Mouse (Mus musculus) adrenal gland, adult 18-20 months (tissue): ENCODE results near the gene Ola1. TPM values are rescaled to one million over a fixed set of nuclear protein-coding genes. Genes with fewer than 3 reads are reported as not detected.

ENCODE experiments used
- DNase-seq, 2 experiments: peaks; one replicate each; pipeline ENCODE4 v3.0.0; 2021 to 2022; ENCODE audit warnings: low spot score in 2 of 2
- long read RNA-seq, 2 experiments: library from polyadenylated mRNA; stranded (forward); transcript quantifications; one replicate each; pipeline ENCODE4 v2.0.0; 2021
- total RNA-seq, 2 experiments: library from RNA; stranded (reverse); gene quantifications; 1 replicate in 1 of 2; 2 replicates in 1 of 2; pipeline ENCODE4 v1.2.3; 2021

The Ola1 gene
- total RNA-seq, result 10 to 100 TPM; 48.1 to 54.0 TPM
- long read RNA-seq, experiment 1, transcript Ola1-201 (11 exons, 2,175 nt), result major isoform, 20 of 21 reads
- long read RNA-seq, experiment 1, partial matches to known transcripts, result 0 of 21 reads
- long read RNA-seq, experiment 1, other reads (novel, unspliced or antisense), result 1 of 21 reads
- long read RNA-seq, experiment 2, transcript Ola1-201 (11 exons, 2,175 nt), result major isoform, 42 of 51 reads
- long read RNA-seq, experiment 2, partial matches to known transcripts, result 9 of 51 reads
- long read RNA-seq, experiment 2, other reads (novel, unspliced or antisense), result 0 of 51 reads

DNA sequence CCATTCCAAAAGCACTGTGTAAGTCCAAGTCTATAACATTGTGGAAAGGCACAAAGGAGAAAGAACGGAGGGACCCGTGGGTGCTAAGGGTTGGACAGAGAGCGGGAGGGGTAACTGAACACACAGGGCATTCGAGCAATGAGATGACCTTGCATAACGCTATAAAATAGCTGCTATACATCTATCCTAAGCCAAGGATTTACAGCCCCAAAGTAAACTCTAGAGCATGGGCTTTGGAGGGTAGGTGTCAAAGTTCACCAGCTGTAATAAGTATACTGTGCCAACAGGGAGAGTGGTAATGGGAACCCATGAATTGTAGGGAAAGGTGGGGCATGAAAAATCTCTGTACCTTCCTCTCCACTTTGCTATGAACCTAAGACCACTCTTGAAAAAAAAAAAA, at the start of gene Ola1:
TSS of gene Ola1 (minus strand) at position 12 of the 400 bp plus-strand sequence.
- DNase-seq, result no peak

DNA sequence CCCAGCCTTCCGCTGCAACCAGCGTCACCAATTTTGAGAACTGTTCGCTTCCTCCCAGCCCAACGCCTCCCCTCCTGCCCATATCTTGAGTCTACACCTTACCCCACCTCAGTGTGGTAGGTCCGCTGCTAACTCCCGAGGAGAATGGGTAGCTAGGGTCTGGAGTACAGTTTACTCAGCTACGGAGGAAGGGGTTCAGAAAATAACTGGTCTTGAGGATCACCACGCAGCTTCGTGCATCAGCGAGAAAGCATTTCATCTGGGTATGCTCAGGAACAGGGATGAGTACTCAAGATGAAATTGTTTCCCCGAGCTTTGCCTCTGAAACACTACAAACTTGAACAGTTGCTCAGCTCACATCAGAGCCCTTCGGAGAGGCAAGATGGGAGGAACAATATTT, 49.6 kb upstream of the Ola1 start:
- no peak for DNase-seq

DNA sequence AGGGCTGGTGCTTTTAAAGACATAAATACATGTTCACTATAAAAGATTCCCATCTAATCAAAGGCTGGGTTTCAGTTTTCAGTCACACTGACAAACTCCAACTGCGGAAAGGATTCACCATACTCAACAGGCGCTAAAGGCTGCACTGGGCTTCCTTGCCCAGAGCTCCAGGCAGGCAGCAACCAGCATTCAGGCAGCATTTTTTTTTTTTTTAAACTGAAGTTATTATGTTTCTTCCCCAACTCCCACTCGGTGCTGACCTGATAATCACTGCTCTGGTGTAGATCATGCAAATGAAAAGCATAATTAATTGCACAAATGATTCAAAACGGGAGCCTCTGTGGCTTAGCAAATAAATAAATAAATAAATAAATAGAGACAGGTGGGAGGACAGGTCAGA, 49.1 kb upstream of the Ola1 start:
- DNase-seq, result no peak

DNA sequence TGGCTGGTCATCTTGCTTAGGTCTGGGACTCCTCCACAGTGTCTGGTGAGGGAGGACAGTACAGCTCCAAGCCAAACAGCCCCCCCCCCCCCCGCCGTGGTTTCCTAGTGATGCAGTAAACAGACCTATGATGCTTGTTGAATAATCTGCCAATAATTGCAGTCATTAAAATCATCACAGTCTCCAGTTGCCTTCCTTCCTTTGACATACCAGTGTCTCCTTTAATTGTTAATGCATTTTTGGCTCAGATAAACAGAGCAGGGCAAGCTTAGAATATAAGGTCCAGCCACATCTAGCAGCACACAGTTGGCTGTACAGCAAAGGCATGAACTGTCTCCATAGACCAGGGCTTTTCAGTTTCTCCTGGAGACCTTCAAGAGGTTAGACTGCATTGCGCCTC, 48.5 kb upstream of the Ola1 start:
- DNase-seq, result no peak

DNA sequence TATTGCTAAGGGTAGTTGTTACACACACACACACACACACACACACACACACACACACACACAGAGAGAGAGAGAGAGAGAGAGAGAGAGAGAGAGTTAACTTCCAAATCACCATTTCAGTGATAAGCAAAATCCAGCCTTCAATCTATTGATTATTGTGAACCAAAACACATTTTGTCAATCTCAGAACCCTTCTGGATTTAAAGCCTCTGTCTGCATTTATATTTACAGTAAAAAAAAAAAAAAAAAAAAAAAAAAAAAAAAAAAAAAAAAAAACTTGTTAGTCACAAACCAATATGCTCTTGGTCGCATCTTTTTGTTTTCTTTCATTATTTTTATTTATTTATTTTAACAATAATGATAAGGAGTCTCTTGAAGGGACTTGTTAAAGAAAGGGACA, 47.9 kb upstream of the Ola1 start:
- DNase-seq, result no peak

DNA sequence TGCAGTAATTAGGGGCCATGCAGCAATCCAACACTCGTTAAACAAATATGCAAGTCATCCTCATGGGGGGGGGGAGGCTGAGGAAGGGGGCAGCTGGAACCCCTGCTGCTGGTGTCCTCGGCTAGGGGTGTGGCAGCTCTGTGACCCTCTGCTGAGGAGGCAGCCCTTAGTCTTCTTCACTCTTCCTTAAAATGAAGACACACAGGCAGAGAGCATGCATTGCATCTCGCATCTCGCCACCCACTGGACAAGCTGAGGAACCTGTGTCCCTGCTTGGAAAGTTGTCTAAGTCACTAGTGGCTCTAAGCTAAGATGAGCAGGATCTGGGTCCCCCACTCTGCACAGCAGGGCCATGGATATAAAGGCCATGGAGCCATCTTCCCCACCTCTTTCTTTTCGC, 47.3 kb upstream of the Ola1 start:
- DNase-seq, result no peak

DNA sequence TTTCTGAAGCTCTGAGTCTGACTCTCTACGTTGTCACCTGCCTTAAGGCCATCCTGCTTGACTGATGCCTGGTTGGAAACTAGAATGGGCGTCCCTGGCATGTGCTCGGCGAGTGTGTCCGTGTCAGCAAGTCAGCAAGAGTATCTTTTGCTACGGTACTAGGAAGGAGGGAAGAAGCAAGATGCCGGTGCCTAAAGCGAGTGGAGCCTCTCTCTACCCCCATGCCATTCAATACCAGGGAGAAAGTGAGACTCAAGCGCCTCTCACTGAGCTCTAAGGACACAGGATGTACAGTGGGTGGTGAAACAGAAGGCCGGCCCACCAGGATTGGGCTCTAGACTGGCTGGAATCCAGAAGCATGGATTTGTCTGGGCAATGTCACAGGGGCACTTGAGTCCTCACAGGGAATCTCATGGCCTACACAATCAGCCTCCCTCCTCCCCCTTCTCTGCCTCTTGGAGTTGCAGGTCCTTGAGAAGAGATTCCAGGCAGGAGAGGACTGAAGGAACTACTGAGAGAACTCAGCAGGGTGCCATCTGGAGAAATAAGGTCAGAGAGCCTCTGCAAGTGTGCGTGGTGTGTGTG, 46.0 kb upstream of the Ola1 start:
- DNase-seq, result no peak

DNA sequence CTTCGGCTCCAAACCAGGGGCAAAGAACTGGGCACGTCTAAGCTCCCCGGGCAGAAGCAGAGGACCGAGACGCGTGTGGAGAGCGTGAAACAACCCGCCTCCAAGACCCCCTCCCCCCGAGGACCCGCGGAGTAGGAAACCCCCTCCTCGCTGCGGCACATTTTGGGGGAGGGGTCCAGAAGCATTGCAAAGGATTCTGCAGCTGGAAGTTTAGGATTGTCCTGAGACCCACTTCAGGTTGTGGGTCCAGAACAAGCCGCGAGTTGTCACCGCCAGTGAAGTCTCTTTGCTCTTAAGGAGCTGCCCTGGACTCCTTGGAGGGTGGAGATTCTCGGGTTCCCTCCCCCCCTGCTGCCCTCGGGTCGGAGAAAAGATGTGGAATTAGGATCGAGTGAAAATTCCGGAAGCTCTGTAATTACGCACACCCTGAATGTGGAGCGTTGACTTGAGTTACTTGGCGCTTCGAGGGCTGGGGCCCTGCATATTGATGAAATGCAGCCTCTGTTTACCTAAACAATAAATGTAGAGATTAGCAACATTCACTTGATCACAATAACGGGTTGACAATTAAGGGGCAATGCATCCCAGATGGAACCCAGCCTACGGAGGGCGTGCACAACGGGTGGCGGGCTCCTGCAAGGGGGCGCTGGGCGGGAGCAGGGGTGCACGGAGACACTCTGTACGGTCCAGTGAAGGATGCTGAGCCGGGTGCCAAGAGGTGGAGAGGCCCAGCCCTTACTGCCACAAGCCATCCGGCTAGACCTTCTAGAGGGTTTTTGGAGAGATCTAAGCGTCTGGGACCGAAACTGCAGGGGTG, 45.3 kb upstream of the Ola1 start:
- DNase-seq, result no peak

DNA sequence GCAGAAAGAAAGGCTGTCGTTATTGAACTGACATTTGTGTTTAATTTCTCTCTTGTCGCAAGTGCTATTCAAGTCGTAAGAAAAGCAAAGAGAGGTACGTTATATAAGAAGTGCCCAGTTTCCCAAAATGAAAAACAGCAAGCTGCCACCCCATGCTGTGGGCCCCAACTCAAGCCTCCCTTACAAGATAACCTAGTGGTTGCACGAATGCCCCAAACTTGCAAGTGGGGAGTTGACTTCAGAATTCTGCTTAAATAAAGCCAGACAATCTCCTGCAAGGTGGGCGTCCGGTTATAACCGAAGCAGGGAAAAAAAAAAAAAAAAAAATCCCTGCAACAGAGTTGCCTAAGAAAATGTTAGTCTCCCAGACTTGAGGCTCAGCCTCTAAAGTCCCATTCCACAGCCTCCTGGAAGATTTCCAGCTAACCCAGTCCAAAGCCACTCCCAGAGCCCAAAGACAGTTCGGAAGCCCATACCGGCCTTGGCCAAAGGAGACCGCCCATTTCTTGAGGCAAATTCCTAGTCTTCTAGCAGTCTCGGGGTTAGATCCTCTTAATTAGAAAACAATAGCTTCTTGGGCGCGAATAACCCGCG, 44.5 kb upstream of the Ola1 start:
- DNase-seq, result no peak

DNA sequence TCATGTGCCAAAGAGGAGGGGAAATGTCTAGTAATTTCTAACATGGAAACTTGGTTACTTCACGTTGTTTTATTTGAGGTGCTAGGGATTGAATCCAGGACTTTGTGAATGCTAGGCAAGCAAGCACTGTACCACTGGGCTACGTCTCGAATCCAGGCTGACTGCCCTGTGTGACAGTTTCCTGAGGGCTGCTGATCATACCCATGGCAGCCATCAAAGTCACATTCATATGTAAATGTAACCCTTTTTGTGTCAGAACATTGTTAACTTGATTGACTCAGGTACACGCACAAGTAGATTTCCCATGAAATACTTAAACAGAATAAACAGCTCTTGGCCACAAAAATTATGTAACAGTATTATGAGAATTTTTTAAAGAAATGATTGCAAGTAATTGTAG, 30.0 kb upstream of the Ola1 start:
- no peak for DNase-seq

DNA sequence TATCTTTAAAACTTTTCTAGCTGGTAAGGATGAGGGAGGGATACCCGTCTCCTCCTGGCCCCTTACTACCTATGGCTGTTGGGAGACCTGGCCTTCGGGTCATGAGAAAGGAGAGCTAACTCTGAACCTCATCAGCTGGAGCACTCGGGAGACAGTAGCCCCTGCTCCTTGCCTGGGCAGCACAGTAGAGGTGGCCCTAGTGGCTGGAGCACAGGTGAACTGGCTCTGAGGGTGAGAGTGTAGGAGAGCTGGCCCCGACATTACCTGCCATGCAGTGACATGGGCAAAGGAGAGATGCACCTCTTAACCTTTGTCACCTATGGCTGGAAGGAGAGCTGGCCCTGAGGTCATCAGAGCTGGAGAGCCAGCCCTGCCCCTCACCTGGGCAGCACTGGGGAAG, 22.6 kb upstream of the Ola1 start:
- DNase-seq, result no peak

DNA sequence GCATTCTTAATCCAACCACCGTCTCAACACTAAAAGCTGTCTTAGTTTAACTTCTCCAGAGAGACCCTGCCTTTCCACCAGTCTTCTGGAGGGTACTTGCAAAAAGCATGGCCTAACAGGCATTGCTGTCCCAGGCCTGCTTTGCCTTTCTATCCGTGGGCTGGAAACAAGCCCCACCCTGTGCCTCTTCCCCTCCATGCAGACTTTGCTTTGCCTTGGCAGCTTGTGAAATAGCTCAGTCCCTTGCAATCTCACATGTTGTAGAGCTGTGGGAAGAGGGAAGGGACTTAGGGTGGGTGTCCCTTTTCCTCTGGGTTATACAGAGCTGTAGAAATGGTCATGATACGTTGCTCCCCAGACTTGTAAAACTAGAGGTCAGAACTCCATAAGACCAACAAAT, 12.4 kb upstream of the Ola1 start:
- no peak for DNase-seq

DNA sequence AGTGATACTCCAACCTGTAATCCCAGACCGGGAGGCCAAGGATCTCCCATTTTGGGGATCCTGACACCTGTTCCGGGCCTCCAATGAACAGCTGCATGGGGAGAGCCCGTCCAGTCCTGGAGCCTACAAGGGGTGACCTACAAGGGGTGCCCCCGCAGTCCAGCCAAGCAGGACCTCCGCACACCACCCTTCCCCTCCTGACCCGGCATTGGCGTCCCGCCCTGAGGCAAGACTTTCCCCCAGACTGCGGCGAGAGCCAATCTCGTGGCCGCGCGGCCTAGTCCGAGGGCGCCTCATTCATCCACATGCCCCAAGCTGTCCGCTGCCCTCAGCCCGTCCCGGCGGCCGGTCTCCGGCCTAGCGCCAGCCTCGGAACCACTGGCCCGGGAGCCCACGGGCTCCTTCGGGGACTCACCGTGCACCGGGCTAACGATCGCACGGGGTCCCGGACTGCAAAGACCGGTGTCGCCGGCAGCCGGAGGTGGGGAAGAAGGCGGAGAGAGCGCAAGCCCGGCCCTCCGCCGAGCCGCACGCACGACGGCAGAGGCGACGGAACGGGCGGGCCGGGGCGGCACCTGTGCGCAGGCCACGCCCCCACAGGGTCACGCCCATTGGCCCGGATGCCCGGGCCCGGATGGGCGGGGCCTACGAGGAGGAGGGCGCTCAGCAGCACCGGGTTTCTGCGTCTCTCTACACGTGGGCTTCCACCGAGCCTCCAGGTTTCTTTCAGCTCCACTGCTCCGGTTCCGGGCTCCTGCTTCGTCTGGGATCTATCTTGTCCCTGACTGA, 4.7 kb downstream of the Ola1 start:
- peak; percentile 94 to 96 for DNase-seq

DNA sequence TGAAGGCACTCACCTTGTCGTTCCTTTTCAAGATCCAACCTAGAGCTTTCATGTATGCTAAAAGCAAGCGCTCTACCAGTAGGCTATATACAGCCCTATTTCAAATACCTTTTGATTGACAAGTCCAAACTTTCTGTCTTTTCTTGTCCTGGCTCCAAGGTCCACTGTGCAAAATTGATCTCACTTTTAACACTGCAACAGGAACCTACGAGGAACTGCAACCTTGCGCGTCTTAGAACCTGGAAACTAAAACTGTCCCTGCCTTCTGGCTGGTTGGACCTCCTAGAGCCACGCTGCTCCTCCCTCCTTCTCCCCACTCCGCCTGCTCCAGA, 5.2 kb downstream of the Ola1 start:
- no peak for DNase-seq

DNA sequence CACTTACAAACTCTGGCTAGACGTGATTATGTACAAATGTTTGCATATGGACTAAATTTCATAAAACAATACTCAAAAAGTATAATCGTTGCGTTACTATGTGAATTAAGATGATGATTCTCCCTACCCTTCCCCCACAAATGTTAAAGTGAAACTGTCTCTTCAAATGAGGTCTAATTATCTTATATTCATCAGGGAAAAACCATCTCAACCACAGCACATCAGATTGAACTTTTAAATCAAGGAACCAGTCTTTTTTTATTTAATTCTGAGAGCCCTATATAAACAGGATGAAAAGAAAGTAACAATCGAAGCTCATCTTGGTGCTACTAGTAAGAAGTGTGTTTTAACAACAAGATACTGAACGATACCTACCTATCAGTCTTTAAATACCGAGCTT, 14.4 kb downstream of the Ola1 start:
- DNase-seq, result no peak

DNA sequence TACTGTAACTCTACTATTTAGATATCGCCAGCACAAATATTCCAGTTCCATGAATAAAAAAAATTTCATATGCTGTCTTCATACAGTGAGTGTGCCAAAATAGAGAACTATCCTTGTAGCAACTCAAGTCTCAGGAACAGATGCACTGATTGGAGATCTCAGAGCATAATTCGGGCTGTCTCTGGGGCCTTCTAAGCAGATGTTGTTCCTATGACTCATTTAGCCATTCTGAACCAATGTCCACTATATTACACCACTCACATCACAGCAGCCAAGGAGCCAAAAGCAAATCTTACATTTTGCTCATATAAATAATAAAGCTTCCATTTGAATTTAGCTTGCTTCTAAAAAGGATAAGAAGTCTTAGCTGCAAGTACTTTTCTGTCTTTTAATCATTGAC, 30.2 kb downstream of the Ola1 start:
- no peak for DNase-seq

DNA sequence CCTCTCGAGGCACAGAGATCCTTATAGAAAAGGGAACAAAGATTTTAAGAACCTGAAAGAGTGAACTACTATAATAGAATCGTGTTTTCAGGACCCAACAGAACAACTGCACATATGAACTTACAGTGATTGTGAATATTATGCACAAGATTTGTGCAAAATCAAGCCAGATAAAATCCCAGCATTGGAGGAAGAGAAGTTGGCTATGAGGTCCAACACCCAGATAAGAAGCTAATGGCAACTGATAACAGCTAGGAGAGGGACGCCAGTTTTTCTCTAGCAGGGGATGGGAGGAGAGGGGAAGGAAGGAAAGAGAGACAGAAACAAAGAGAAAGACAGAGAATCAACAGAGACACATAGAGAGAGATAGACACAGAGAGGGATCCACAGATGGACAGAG, 33.5 kb downstream of the Ola1 start:
- DNase-seq, result no peak

DNA sequence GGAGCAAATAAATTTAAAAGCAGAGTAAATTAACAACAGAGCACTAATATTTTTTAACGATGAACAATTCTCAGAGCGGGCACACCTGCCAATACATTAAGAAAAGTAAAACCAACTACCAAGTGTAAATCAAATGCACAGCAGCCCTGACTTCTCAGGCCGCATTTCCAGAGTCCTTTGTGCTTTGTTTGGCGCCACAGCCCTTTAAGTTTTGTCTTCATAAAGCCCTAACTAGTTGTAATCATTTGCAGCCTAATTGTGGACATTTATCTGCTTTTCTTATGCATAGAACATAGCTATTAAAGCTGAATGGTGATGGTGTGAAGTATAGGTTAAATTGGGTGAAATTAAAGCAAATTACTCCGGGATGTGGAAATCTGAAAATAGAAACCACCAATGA, 49.2 kb downstream of the Ola1 start:
- DNase-seq, result no peak

DNA sequence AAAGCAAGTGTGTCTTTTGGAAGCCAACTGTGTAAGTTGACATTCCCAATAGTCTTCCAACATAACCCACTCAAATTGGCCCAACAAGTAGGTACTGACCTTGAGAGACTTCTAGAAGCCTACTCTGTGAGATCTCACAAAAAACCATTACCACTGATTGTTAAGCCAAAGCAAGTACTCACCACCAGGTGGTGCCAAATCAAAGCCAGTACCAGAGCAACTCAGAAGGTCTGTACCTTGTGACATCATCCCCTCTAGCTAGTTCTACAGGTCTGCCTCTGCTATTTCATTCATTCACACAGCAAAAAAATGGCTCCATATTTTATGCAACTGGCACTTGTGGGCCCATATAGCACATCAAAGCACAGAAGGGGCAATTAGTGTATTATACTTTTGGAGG, 51.6 kb downstream of the Ola1 start:
- peak; percentile 44 to 48 for DNase-seq

DNA sequence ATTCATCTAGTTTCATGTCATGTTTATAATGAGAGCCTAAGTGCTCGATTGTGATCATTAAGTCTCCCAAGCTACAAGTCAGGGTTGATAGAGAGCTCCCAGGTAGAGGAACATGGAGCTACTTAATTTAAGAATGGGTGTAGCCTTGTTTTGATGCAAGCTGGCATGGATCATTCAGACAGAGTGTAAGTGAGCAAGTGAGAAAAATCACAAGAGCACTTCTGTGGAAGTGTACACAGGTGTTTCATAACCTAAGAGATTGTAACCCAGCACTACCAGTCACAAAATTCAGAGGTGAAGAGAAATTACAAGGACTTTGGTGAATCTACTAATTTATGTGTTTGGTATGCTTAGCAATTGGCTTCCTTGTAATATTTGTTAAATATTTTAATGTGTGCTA, 54.1 kb downstream of the Ola1 start:
- DNase-seq, result no peak

DNA sequence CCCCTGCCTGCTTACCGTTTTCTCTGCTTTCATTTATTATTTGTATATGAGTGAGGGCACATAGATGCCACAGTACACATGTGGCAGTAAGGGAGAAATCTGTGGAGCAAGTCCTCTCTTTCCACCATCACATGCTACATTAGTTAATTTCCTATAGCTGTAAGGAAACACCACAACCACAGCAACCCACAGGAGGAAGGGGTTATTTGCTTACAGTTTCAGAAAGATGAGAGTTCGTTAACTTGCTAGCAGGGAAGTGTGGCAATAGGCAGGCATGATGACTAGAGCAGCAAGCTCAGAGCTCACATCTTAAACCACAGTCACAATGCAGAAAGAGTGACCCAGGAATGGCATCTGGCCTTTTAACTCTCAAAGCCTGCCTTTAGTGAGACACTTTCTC, 58.0 kb downstream of the Ola1 start:
- no peak for DNase-seq
